ENCODE assay signal across 8 mouse cellular contexts in the genomic region with DNA sequence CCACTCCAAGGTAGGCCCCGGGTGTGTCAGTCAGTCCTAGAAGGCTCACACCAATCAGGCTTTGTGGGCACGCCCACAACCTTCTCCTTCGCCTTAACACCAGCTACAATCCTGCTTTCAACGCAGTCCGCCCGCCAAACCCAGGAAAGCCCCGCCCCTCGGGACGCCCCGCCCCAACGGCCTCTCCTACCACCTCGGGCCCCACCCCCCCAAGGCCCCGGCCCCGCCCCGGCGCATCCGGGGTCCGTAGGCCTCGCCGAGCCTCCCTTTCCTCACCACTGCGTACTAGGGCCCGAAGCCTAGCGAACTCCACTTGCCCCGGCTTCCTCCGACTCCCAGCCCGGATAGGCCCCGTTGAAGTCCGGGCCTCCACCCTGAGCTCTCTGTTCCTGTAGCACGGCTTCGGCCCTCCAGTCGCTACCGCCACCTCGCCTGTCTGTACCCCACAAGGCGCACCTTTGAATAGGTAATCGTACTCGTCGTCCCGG. TPM values are rescaled to one million over a fixed set of nuclear protein-coding genes. Genes with fewer than 3 reads are reported as not detected.
DNase-seq lines count a peak whose midpoint lies in the region; ATAC-seq and TF ChIP-seq lines count a peak whose summit lies in the region.

No protein-coding gene starts in this region.

- peak; percentile 16 for ATAC-seq in activated CD4-positive, CD25-positive, alpha-beta regulatory T cell, adult 4 months
- ATAC-seq in megakaryocyte, adult 5-6 weeks (ENCODE audit: poor library complexity, severe bottlenecking) = peak; percentile 64

- H3K27ac ChIP-seq in cortical plate, adult 2 months (ENCODE audit: insufficient read depth, low read length) = peak overlapping the region; percentile 97

- peak overlapping the region; percentile 60 for H3K4me3 ChIP-seq in cortical plate, adult 2 months (ENCODE audit: insufficient read depth, low read length)

- peak; percentile 91 to 94 for DNase-seq in gastrocnemius, adult 8-10 months (ENCODE audit: low spot score in 2 of 2)
- peak; percentile 92 for DNase-seq in induced T-regulatory cell, adult 2 months (ENCODE audit: low read depth)
- peak; percentile 77 to 89 for DNase-seq in left cerebral cortex, adult 8-10 months (ENCODE audit: low spot score in 2 of 2)
- peak; percentile 90 for DNase-seq in right cerebral cortex, adult 18-20 months
- peak; percentile 88 for DNase-seq in urinary bladder, adult 2 months (ENCODE audit: low spot score)

- 0 out of 2 replicates have a peak, but pooled peaks have one; percentile 42 for TF ChIP-seq POLR2A in cortical plate, adult 2 months (IDR thresholded peaks at IDR 0.05; ENCODE audit: extremely low read depth, insufficient read depth, low read length)

- TF ChIP-seq CTCF in cortical plate, adult 2 months (IDR thresholded peaks at IDR 0.05; ENCODE audit: extremely low read depth, insufficient read depth, low read length) = no peak

- H3K4me1 ChIP-seq in cortical plate, adult 2 months (ENCODE audit: control insufficient read depth, insufficient read depth, low read length) = peaks cover 12% of the 10 kb centered on the region; the same call in 1 of the 2 replicates

RNA-seq across cellular contexts. Expression of a gene that starts 0.5 kb away (rescaled TPM):
- 100 to 1,000 TPM; 227 to 308 TPM for polyA plus RNA-seq in activated CD4-positive, CD25-positive, alpha-beta regulatory T cell, adult 4 months (2017; shearing (Covaris generic))
- polyA plus RNA-seq in cortical plate, adult 2 months (2012; rRNA removed) = 470 and 487 TPM in 2 replicates
- 100 to 1,000 TPM; 131 to 136 (median 133) TPM for total RNA-seq in gastrocnemius, adult 8-10 months (2022)
- total RNA-seq in left cerebral cortex, adult 8-10 months (2022) = 100 to 1,000 TPM; 351 to 365 (median 357) TPM
- total RNA-seq in megakaryocyte, adult 5-6 weeks (2015) = 94.0 and 104 TPM in 2 replicates
- 26.7 and 41.1 TPM in 2 replicates for total RNA-seq in megakaryocyte, adult 5-6 weeks (2017)
- 238 and 246 TPM in 2 replicates for polyA plus RNA-seq in urinary bladder, adult 2 months (2012; rRNA removed)

RNA-seq across cellular contexts. Expression of a gene that starts 21.8 kb away (rescaled TPM):
- 1 to 10 TPM; 3.7 to 4.8 TPM for polyA plus RNA-seq in activated CD4-positive, CD25-positive, alpha-beta regulatory T cell, adult 4 months (2017; shearing (Covaris generic))
- polyA plus RNA-seq in cortical plate, adult 2 months (2012; rRNA removed) = 2.4 and 2.9 TPM in 2 replicates
- total RNA-seq in gastrocnemius, adult 8-10 months (2022) = 1 to 10 TPM in 3 of 4 experiments, under 1 TPM in 1; 0.41 to 5.5 (median 3.0) TPM
- total RNA-seq in left cerebral cortex, adult 8-10 months (2022) = 1 to 10 TPM; 2.3 to 3.2 (median 2.5) TPM
- total RNA-seq in megakaryocyte, adult 5-6 weeks (2015) = 0.59 and 0.80 TPM in 2 replicates
- 0.33 and 0.73 TPM in 2 replicates for total RNA-seq in megakaryocyte, adult 5-6 weeks (2017)
- 7.7 and 11.3 TPM in 2 replicates for polyA plus RNA-seq in urinary bladder, adult 2 months (2012; rRNA removed)

RNA-seq across cellular contexts. Expression of a gene that starts 41.3 kb away (rescaled TPM):
- 10 to 100 TPM; 27.2 to 33.5 TPM for polyA plus RNA-seq in activated CD4-positive, CD25-positive, alpha-beta regulatory T cell, adult 4 months (2017; shearing (Covaris generic))
- polyA plus RNA-seq in cortical plate, adult 2 months (2012; rRNA removed) = 127 and 137 TPM in 2 replicates
- total RNA-seq in gastrocnemius, adult 8-10 months (2022) = 100 to 1,000 TPM in 1 of 4 experiments, 10 to 100 TPM in 3; 90.1 to 113 (median 96.7) TPM
- total RNA-seq in left cerebral cortex, adult 8-10 months (2022) = 10 to 100 TPM; 85.6 to 95.3 (median 89.9) TPM
- 51.4 and 64.2 TPM in 2 replicates for total RNA-seq in megakaryocyte, adult 5-6 weeks (2015)
- 42.7 and 46.6 TPM in 2 replicates for total RNA-seq in megakaryocyte, adult 5-6 weeks (2017)
- 106 and 118 TPM in 2 replicates for polyA plus RNA-seq in urinary bladder, adult 2 months (2012; rRNA removed)

RNA-seq across cellular contexts. Expression of a gene that starts 50.5 kb away (rescaled TPM):
- polyA plus RNA-seq in activated CD4-positive, CD25-positive, alpha-beta regulatory T cell, adult 4 months (2017; shearing (Covaris generic)) = 1 to 10 TPM; 1.9 to 3.3 TPM
- polyA plus RNA-seq in cortical plate, adult 2 months (2012; rRNA removed) = 59.0 and 69.7 TPM in 2 replicates
- total RNA-seq in gastrocnemius, adult 8-10 months (2022) = 10 to 100 TPM; 12.4 to 17.4 (median 14.8) TPM
- total RNA-seq in left cerebral cortex, adult 8-10 months (2022) = 10 to 100 TPM; 27.6 to 33.8 (median 31.5) TPM
- total RNA-seq in megakaryocyte, adult 5-6 weeks (2015) = 12.3 and 16.2 TPM in 2 replicates
- total RNA-seq in megakaryocyte, adult 5-6 weeks (2017) = 13.5 and 14.8 TPM in 2 replicates
- polyA plus RNA-seq in urinary bladder, adult 2 months (2012; rRNA removed) = 65.6 and 79.0 TPM in 2 replicates

Comparison
In these comparisons a context has a peak if more than half of its experiments do, and no peak if none do; other contexts are left out.
1. Peak in every context shown above with its lines: DNase-seq, ATAC-seq, H3K4me3 ChIP-seq and H3K27ac ChIP-seq.